Mouse (Mus musculus) erythroblast, embryonic 14.5 days (primary cell): ENCODE measurements around the gene Ltbr.

Experiments used
- GATA1 ChIP-seq: IDR thresholded peaks from 2 replicates; pipeline ENCODE4 v1.6.1; 2012; ENCODE audit warnings: low read length, inconsistent platforms, mixed read lengths
- TAL1 ChIP-seq: IDR thresholded peaks from 3 replicates; pipeline ENCODE4 v1.6.1; 2012; ENCODE audit warnings: low read length, inconsistent platforms, mixed read lengths

DNA sequence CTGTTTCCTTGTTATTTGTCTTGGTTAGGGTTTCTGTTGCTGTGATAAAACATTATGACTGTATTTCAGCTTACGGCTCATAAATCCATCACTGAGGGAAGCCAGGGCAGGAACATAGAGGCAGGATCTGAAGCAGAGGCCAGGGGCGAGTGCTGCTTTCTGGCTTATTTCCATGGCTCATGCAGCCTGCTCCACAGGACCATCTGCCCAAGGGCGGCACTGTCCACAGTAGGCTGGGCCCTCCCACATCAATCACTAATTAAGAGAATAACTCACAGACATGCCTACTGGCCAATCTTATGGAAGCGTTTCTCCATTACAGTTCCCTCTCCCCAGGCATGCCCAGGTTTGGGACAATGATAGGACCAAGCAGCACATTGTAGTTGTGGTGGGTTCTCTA lies 10.4 kb downstream of the Ltbr start:
- no peak for TF ChIP-seq TAL1
- TF ChIP-seq GATA1 = no peak
